Mouse (Mus musculus) spleen, adult 12 weeks (tissue): ENCODE data around the gene Suds3.

ENCODE experiments used
- DNase-seq: peaks from one replicate; pipeline ENCODE4 v3.0.0; 2022; ENCODE audit warnings: low spot score

Gene Suds3

GRCm38 (mm10) chr5:117135869-117136268, 20.0 kb upstream of the Suds3 start:
- DNase-seq = no peak

- no peak for DNase-seq
Measured at GRCm38 (mm10) chr5:117134889-117135456, 19.1 kb upstream of the Suds3 start.

- peak; percentile 33 for DNase-seq
Measured at GRCm38 (mm10) chr5:117134066-117134888, 18.4 kb upstream of the Suds3 start.

GRCm38 (mm10) chr5:117133446-117134065, 17.6 kb upstream of the Suds3 start:
- DNase-seq = peak; percentile 70

- no peak for DNase-seq
Measured at GRCm38 (mm10) chr5:117130726-117131125, 14.8 kb upstream of the Suds3 start.

GRCm38 (mm10) chr5:117127051-117127450, 11.1 kb upstream of the Suds3 start:
- no peak for DNase-seq

- DNase-seq = no peak
Measured at GRCm38 (mm10) chr5:117125482-117126346, 9.8 kb upstream of the Suds3 start.

- peak; percentile 21 for DNase-seq
Measured at GRCm38 (mm10) chr5:117123840-117124239, 7.9 kb upstream of the Suds3 start.

- no peak for DNase-seq
Measured at GRCm38 (mm10) chr5:117123102-117123501, 7.2 kb upstream of the Suds3 start.

- no peak for DNase-seq
Measured at GRCm38 (mm10) chr5:117121657-117122056, 5.7 kb upstream of the Suds3 start.

GRCm38 (mm10) chr5:117120489-117121466, 4.9 kb upstream of the Suds3 start:
- peak; percentile 27 for DNase-seq

GRCm38 (mm10) chr5:117119777-117120488, 4.0 kb upstream of the Suds3 start, which contains the start of gene Taok3:
Gene Taok3 (plus strand): TSS chr5:117120129.
- peak; percentile 99 for DNase-seq

GRCm38 (mm10) chr5:117118850-117119249, 2.9 kb upstream of the Suds3 start:
- no peak for DNase-seq

- DNase-seq = no peak
Measured at GRCm38 (mm10) chr5:117118220-117118619, 2.3 kb upstream of the Suds3 start.

- no peak for DNase-seq
Measured at GRCm38 (mm10) chr5:117117716-117118115, 1.8 kb upstream of the Suds3 start.

- no peak for DNase-seq
Measured at GRCm38 (mm10) chr5:117117241-117117640, 1.3 kb upstream of the Suds3 start.

GRCm38 (mm10) chr5:117116660-117117059, 747 bp upstream of the Suds3 start:
- no peak for DNase-seq

- DNase-seq = peak; percentile 38
Measured at GRCm38 (mm10) chr5:117115193-117115767, 633 bp downstream of the Suds3 start.

GRCm38 (mm10) chr5:117114581-117115192, 1.2 kb downstream of the Suds3 start:
- DNase-seq = peak; percentile 29
